Mouse (Mus musculus) liver, adult 2 months (tissue): ENCODE data around the gene Nubpl.

Source experiments
- CTCF ChIP-seq: fragments of 200-500 bp; IDR thresholded peaks from 2 replicates; pipeline ENCODE4 v1.5.1; 2011; ENCODE audit warnings: low read depth, low read length, control low read depth
- POLR2A ChIP-seq: fragments of 200-500 bp; IDR thresholded peaks from 2 replicates; pipeline ENCODE4 v1.6.1; 2011; ENCODE audit warnings: low read length, control low read depth; ENCODE audit not compliant: insufficient read depth; ENCODE audit errors: extremely low read depth

DNA sequence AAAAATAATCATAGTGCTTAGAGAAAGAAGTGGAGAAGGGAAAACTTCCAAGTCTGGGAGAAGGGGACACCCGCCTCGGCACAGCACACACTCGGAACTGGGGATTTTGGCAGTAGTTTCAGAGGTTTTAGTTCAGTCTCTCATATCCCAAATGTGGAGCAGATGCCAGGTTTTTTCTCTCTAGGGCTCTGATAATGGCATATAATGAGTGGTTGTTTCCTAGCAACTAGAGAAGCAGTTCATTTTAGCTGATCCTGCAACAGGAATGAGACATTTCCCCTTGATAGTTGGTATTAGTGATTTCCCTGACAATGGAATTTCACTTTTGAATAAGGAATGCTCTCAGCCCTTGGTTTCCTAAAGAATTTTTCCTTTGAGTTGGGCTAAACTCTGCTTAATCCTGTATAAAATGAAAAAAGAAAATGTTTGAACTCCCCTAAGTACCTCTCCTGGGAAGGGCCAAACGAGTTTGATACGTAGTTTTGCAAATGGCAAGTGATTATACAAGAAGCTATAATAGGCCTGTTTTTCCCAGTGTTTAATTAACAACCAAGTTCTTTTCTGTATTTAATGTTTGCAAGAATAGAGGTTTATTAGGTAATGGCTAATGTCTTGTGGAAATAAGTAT, 89.5 kb downstream of the Nubpl start:
- TF ChIP-seq POLR2A (no peak), CTCF (no peak)
